Mouse (Mus musculus) B cell, adult 2 months (primary cell): ENCODE results near the gene Olfr1341.

ENCODE experiments used
- DNase-seq, 2 experiments: peaks; one replicate each; pipeline ENCODE4 v3.0.0; 2022

The Olfr1341 gene

GRCm38 (mm10) chr4:118703223-118703622, at the start of gene Olfr1341:
Olfr1341 (plus strand) TSS chr4:118703523.
- no peak for DNase-seq

- DNase-seq: no peak
Observed at GRCm38 (mm10) chr4:118658652-118659051, 44.7 kb upstream of the Olfr1341 start, which contains the start of gene Olfr62. Olfr62 (plus strand) TSS chr4:118658952.

GRCm38 (mm10) chr4:118687086-118687485, 16.2 kb upstream of the Olfr1341 start:
- DNase-seq: no peak

GRCm38 (mm10) chr4:118692412-118692973, 10.8 kb upstream of the Olfr1341 start, which contains the start of gene Olfr1342:
Olfr1342 (minus strand) TSS chr4:118692756.
- no peak for DNase-seq

GRCm38 (mm10) chr4:118693812-118694211, 9.5 kb upstream of the Olfr1341 start:
- no peak for DNase-seq

GRCm38 (mm10) chr4:118708086-118708485, 4.8 kb downstream of the Olfr1341 start:
- no peak for DNase-seq

- DNase-seq: no peak
Observed at GRCm38 (mm10) chr4:118711656-118712055, 8.3 kb downstream of the Olfr1341 start.

- DNase-seq: no peak
Observed at GRCm38 (mm10) chr4:118719838-118720237, 16.5 kb downstream of the Olfr1341 start, which contains the start of gene Olfr1340. Olfr1340 (plus strand) TSS chr4:118720138.

GRCm38 (mm10) chr4:118721742-118722483, 18.6 kb downstream of the Olfr1341 start:
- DNase-seq: no peak

GRCm38 (mm10) chr4:118731875-118732274, 28.6 kb downstream of the Olfr1341 start, which contains the start of gene Olfr1339:
Olfr1339 (plus strand) TSS chr4:118732175.
- no peak for DNase-seq

GRCm38 (mm10) chr4:118739574-118739973, 36.3 kb downstream of the Olfr1341 start:
- DNase-seq: no peak

- no peak for DNase-seq
Observed at GRCm38 (mm10) chr4:118740988-118741698, 37.8 kb downstream of the Olfr1341 start.

- no peak for DNase-seq
Observed at GRCm38 (mm10) chr4:118741881-118742280, 38.6 kb downstream of the Olfr1341 start.

- no peak for DNase-seq
Observed at GRCm38 (mm10) chr4:118758637-118759036, 55.3 kb downstream of the Olfr1341 start, which contains the start of gene Olfr1338. Olfr1338 (minus strand) TSS chr4:118758737.
